Mouse (Mus musculus) lung, postnatal 0 days (tissue): ENCODE measurements around the gene Isoc2b. TPM values are rescaled to one million over a fixed set of nuclear protein-coding genes. Genes with fewer than 3 reads are reported as not detected.

ENCODE experiments used
- ATAC-seq: fragments of 200-750 bp; cut with Nextera tagmentation; 2 replicates; pipeline ENCODE4 v1.8.0; 2017; ENCODE audit warnings: moderate library complexity
- DNase-seq: peaks from one replicate; pipeline ENCODE4 v3.0.0-alpha.2; 2016; ENCODE audit warnings: low spot score
- H3K27ac ChIP-seq: fragments of 300-500 bp; sonication (generic); 2 replicates; pipeline ENCODE4 v1.5.1; 2014; ENCODE audit warnings: antibody characterized with exemption, mild to moderate bottlenecking, low read length, mixed read lengths
- H3K27me3 ChIP-seq: fragments of 300-500 bp; sonication (generic); replicated peaks from 2 replicates; pipeline ENCODE4 v1.6.1; 2014; ENCODE audit warnings: low read length, mixed read lengths; ENCODE audit not compliant: insufficient read depth
- H3K36me3 ChIP-seq: fragments of 300-500 bp; sonication (generic); 2 replicates; pipeline ENCODE4 v1.6.1; 2014; ENCODE audit warnings: low read length, mixed read lengths; ENCODE audit not compliant: insufficient read depth
- H3K4me1 ChIP-seq: fragments of 300-500 bp; sonication (generic); 2 replicates; pipeline ENCODE4 v1.6.1; 2014; ENCODE audit warnings: antibody characterized with exemption, low read depth, low read length, mixed read lengths; ENCODE audit not compliant: insufficient read depth
- H3K4me2 ChIP-seq: fragments of 300-500 bp; sonication (generic); replicated peaks from 2 replicates; pipeline ENCODE4 v1.6.1; 2014; ENCODE audit warnings: low read depth, mild to moderate bottlenecking, low read length, moderate library complexity, mixed read lengths
- H3K4me3 ChIP-seq: fragments of 300-500 bp; sonication (generic); 2 replicates; pipeline ENCODE4 v1.5.1; 2014; ENCODE audit warnings: low read depth, low read length
- H3K9ac ChIP-seq: fragments of 300-500 bp; sonication (generic); replicated peaks from 2 replicates; pipeline ENCODE4 v1.6.1; 2014; ENCODE audit warnings: low read depth, mild to moderate bottlenecking
- H3K9me3 ChIP-seq: fragments of 300-500 bp; sonication (generic); 2 replicates; pipeline ENCODE4 v1.6.1; 2016; ENCODE audit warnings: low read length, mixed read lengths
- CTCF ChIP-seq: IDR thresholded peaks from 2 replicates; pipeline ENCODE4 v1.5.1; 2016; ENCODE audit warnings: antibody characterized with exemption, mild to moderate bottlenecking
- EP300 ChIP-seq: IDR thresholded peaks from 2 replicates; pipeline ENCODE4 v1.6.1; 2016; ENCODE audit warnings: antibody characterized with exemption, mild to moderate bottlenecking, control low read depth
- WGBS: fragments of 180-500 bp; shearing (Covaris S2); extraction: QIAGEN DNeasy Blood & Tissue Kit; methylation state at CpG from one replicate; pipeline ENCODE4 v1.1.7; 2014; 5-methylcytosine and 5-hydroxymethylcytosine counted together
- polyA plus RNA-seq: library from polyadenylated mRNA; unstranded; fragments of >200 nt; fragmentation: Nextera tagmentation; extraction: Ambion mirVana; gene quantifications from 2 replicates; pipeline ENCODE4 v1.2.1, GENCODE M21; 2015

Gene Isoc2b
- polyA plus RNA-seq, 1 experiment from 2014 or later = 12.7 TPM

DNA sequence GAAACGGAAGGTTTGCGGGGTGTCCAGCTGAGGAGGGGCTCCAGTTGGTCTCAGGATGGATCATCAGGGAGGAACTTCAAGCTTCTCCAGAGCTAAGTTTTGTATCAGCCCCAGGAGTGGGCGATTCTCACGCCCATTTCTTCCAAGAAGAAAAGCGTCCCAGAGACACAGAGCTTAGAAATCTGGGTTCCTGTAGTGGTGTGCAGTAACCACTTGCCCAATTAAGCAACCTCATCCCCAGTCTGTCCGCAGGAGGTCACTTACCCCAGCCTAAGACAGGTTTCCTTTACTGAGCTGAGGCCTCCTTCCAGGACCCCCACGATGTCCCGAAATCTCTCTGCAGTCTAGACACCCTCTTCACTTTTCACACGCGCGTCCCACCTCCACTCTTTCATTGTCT, 7.2 kb upstream of the Isoc2b start:
- peak; percentile 27 for DNase-seq
- Histone ChIP-seq H3K4me3 (peak overlapping the region; percentile 54), H3K9ac (peak overlapping the region; percentile 64), H3K4me2 (peak overlapping the region; percentile 75), H3K36me3 (no peaks in the 10 kb centered on the region), H3K4me1 (peaks cover 5% of the 10 kb centered on the region; the same call in 1 of the 2 replicates), H3K9me3 (no peaks in the 10 kb centered on the region), H3K27ac (peak overlapping the region; percentile 84), H3K27me3 (no peaks in the 10 kb centered on the region)
- peak; percentile 27 for ATAC-seq
- TF ChIP-seq CTCF = no peak
- TF ChIP-seq EP300 = no peak
- WGBS = 4% methylated on average over 11 of the region's 11 CpGs

DNA sequence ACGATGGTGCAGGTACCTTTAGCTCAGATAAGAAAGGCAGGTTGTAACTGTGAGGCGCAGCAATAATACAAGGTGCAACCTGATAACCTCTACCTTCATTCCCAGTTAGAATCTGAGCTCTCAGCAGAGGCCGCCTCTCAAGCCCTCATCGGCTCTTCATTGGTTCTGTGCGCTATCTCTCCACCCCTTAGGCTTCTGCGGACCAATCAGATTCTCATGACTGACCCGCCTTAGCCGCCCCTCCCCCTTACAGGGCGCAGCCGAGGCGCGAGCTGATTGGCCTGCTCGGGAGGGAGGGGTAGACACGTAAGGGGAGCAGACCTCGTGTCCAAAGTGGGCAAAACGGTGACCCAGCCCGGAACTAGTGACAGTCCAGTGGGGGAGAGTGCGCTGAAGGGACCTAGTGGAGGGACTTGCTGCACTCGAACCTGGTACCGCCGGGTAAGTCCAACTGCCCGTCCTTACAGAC, 6.7 kb upstream of the Isoc2b start, which contains the start of gene Isoc2a:
Isoc2a (plus strand) TSS at position 401 of the 469 bp plus-strand sequence.
- Histone ChIP-seq H3K36me3 (no peaks in the 10 kb centered on the region), H3K9me3 (no peaks in the 10 kb centered on the region), H3K4me1 (peaks cover 5% of the 10 kb centered on the region; the same call in 1 of the 2 replicates), H3K4me3 (peak within 1 kb of the TSS; percentile 54), H3K9ac (peak within 1 kb of the TSS; percentile 64), H3K27me3 (no peaks in the 10 kb centered on the region), H3K27ac (peak within 1 kb of the TSS; percentile 84), H3K4me2 (peak within 1 kb of the TSS; percentile 75)
- WGBS = 1% methylated on average over 22 of the region's 22 CpGs
- DNase-seq (peak; percentile 99), ATAC-seq (peak; percentile 100)
- TF ChIP-seq EP300 (peak; percentile 73), CTCF (no peak)

DNA sequence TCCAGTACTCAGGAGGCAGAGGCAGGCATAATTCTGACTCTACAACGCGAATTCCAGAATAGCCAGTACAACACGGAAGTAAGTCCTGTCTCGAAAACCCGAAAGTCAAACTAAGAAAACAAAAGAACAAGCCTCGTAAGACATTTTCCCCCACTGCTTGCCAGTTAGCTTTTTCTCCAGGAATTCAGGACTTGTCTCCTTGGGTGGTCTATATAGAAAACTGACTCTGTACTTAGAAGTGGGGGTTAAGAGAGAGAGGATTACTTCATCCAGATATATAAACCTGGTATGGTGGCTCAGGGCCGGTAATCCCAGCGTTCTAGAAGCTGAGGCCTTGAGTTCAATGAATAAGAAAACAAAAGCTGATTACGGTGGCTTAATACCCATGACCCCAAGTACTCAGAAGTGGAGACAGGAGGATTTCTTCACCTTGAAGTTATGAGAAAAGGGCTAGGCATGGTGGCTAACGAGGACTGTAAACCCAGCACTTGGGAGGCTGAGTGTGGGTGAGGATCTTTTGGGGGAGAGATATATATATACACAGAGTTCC, 3.4 kb downstream of the Isoc2b start:
- peaks cover 9% of the 10 kb centered on the region for H3K4me1 ChIP-seq
- H3K9ac ChIP-seq = peak overlapping the region; percentile 54
- no peaks in the 10 kb centered on the region for H3K36me3 ChIP-seq
- H3K9me3 ChIP-seq = no peaks in the 10 kb centered on the region
- DNase-seq (peak; percentile 60), ATAC-seq (no peak)
- H3K27me3 ChIP-seq = no peaks in the 10 kb centered on the region
- peak overlapping the region; percentile 64 for H3K4me2 ChIP-seq
- no peak for TF ChIP-seq CTCF
- no peak for TF ChIP-seq EP300
- H3K4me3 ChIP-seq = peak overlapping the region; percentile 42
- 20% methylated on average over 10 of the region's 10 CpGs for WGBS
- peak overlapping the region; percentile 80 for H3K27ac ChIP-seq

DNA sequence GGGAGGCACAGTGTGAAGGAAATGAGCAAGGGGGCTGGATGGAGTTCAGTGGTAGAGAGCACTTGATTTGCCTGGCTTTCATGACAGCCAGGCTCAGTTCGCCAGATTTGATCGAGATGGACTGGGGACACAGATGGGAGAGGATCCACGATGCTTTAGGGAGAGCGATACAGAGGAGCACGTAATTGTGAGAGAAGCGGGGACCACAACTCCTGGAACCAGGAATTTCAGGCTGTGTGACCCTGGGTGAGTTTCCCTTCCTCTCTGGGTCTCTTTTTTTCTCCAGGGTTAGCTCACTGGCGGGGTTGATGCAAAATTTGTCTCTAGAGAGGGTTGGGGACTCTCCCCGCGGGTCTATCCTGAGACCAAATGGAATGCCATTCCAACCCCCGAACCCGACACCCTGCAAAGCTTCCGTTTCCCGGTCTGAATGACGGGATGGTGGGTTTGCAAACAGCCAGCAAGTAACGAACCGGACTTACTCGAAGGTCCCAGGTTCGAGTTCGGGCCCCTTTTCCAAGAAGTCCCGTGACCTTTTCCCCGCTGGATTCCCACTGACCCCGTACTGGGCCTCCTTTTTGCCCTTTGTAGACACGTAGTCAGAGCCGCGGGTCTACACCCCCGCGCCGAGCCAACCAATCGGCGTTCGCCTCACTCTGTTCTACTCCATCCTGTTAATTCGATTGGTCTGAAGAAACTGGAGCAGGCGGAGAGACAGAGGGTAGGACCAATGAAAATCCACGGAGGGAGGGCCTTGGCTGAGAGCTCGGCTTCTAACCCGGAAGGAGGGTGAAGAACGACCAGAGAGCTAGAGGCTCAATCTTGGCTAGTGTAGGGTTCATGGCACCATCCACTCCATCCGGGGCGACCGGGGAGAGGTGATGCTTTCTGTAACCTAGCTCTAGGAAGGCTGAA, 4.2 kb downstream of the Isoc2b start:
- H3K9ac ChIP-seq = peak overlapping the region; percentile 54
- ATAC-seq = peak; percentile 99
- no peaks in the 10 kb centered on the region for H3K9me3 ChIP-seq
- peak; percentile 99 for DNase-seq
- no peaks in the 10 kb centered on the region for H3K36me3 ChIP-seq
- no peak for TF ChIP-seq CTCF
- peak; percentile 33; the same call in 1 of the 2 replicates for TF ChIP-seq EP300
- WGBS = 4% methylated on average over 40 of the region's 40 CpGs
- no peaks in the 10 kb centered on the region for H3K27me3 ChIP-seq
- H3K4me1 ChIP-seq = peaks cover 9% of the 10 kb centered on the region
- H3K4me3 ChIP-seq = peak overlapping the region; percentile 42
- peak overlapping the region; percentile 80 for H3K27ac ChIP-seq
- H3K4me2 ChIP-seq = peak overlapping the region; percentile 64

DNA sequence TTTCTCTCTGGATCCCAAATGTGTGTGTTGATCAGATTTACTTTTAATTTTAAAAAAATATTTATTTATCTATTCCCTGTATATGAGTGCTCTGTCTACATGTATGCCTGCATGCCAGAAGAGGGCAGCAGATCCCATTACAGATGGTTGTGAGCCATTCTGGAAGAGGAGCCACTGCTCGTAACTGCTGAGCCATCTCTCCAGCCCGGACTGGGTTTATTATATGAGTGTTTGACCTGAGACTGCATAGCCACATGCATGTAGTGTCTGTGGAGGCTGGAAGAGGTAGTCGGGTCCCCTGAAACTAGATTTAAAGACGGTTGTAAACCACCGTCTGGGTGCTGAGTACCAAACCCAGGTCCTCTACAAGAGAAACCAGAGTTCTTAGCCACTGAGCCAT, 5.0 kb downstream of the Isoc2b start:
- DNase-seq = peak; percentile 61
- no peak for ATAC-seq
- no peaks in the 10 kb centered on the region for H3K9me3 ChIP-seq
- 66% methylated on average over 5 of the region's 5 CpGs for WGBS
- H3K36me3 ChIP-seq = no peaks in the 10 kb centered on the region
- 0 out of 2 replicates have a peak overlapping the region, but pooled peaks have one; percentile 42 for H3K4me3 ChIP-seq
- H3K4me1 ChIP-seq = peaks cover 9% of the 10 kb centered on the region
- no peaks in the 10 kb centered on the region for H3K27me3 ChIP-seq
- no peak overlapping the region for H3K9ac ChIP-seq
- TF ChIP-seq CTCF (peak; percentile 69), EP300 (no peak)
- peak overlapping the region; percentile 64 for H3K4me2 ChIP-seq
- 0 out of 2 replicates have a peak overlapping the region, but pooled peaks have one; percentile 70 for H3K27ac ChIP-seq
